Comparison of ENCODE assay signal across 28 mouse cellular contexts in the genomic region with DNA sequence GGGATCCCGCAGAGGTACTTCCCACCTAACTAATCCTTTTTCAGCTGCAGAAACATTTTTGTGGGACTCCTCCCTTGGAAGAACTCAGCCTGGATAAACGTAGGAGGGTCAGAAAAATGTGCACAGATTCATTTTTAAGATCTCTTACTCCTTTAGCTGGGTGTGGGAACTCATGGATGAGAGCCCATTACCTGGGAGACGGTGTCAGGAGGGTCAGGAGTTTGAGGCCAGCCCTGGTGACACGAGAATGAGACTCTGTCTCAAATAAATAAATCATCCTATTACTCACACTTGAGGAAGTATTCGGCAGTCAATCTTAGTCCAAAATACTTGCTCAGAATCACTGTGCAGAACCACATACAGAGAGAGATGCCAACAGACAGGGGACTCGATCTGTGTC. TPM values are rescaled to one million over a fixed set of nuclear protein-coding genes. Genes with fewer than 3 reads are reported as not detected.
DNase-seq lines count a peak whose midpoint lies in the region; ATAC-seq and TF ChIP-seq lines count a peak whose summit lies in the region.
"Had no signal": no experiment of that assay in that cellular context is flagged by ENCODE, and none has a peak within 500 bp of the region (broad histone marks: within the 10 kb centered on the region; RNA-seq: fewer than 3 reads in every experiment).

No protein-coding gene starts in this region.

- H3K36me3 ChIP-seq in lung, postnatal 0 days (ENCODE audit: insufficient read depth, low read length): no peaks in the 10 kb centered on the region
- no peaks in the 10 kb centered on the region for H3K36me3 ChIP-seq in myocyte (ENCODE audit: control insufficient read depth, insufficient read depth)
- H3K36me3 ChIP-seq: embryonic facial prominence, embryonic 13.5 days; embryonic facial prominence, embryonic 15.5 days; forebrain, embryonic 15.5 days; G1E had no signal

- H3K4me1 ChIP-seq in lung, adult 2 months (ENCODE audit: control insufficient read depth, insufficient read depth, low read length): peaks cover 4% of the 10 kb centered on the region; the same call in 1 of the 2 replicates
- no peaks in the 10 kb centered on the region for H3K4me1 ChIP-seq in lung, postnatal 0 days (ENCODE audit: insufficient read depth, low read depth, low read length)

- no peak overlapping the region for H3ac ChIP-seq in myocyte (ENCODE audit: control insufficient read depth, insufficient read length)

- H3K9me3 ChIP-seq in lung, postnatal 0 days (ENCODE audit: low read length): no peaks in the 10 kb centered on the region
- H3K9me3 ChIP-seq: embryonic facial prominence, embryonic 13.5 days; embryonic facial prominence, embryonic 15.5 days; forebrain, embryonic 13.5 days; forebrain, embryonic 15.5 days; G1E had no signal

- TF ChIP-seq CTCF in lung, adult 2 months (IDR thresholded peaks at IDR 0.05; ENCODE audit: insufficient read depth, low read length): no peak
- TF ChIP-seq CTCF in lung, postnatal 0 days (IDR thresholded peaks at IDR 0.05): no peak

- peaks cover 22% of the 10 kb centered on the region for H3K79me2 ChIP-seq in myocyte (ENCODE audit: control insufficient read depth, insufficient read depth)

- no peak for ATAC-seq in lung, postnatal 0 days
- ATAC-seq: CD4-positive, CD25-positive, alpha-beta regulatory T cell, adult 4 months; forebrain, embryonic 13.5 days; forebrain, embryonic 15.5 days had no signal

- H3K27ac ChIP-seq in lung, postnatal 0 days (ENCODE audit: low read length): peak overlapping the region; percentile 89
- H3K27ac ChIP-seq: embryonic facial prominence, embryonic 13.5 days; embryonic facial prominence, embryonic 15.5 days; forebrain, embryonic 13.5 days; forebrain, embryonic 15.5 days had no signal

- TF ChIP-seq POLR2A in lung, adult 2 months (IDR thresholded peaks at IDR 0.05; ENCODE audit: borderline replicate concordance, extremely low read depth, low read depth, low read length): no peak
- no peak for TF ChIP-seq POLR2A in myocyte (IDR thresholded peaks at IDR 0.05; ENCODE audit: insufficient read length, low read depth)

- H3K4me3 ChIP-seq in lung, adult 2 months (replicated peaks; ENCODE audit: extremely low read depth, low read depth, low read length): peak overlapping the region; percentile 19
- peak overlapping the region; percentile 23; the same call in 1 of the 2 replicates for H3K4me3 ChIP-seq in lung, postnatal 0 days (ENCODE audit: low read depth, low read length)
- no peak overlapping the region for H3K4me3 ChIP-seq in myocyte
- H3K4me3 ChIP-seq: embryonic facial prominence, embryonic 13.5 days; embryonic facial prominence, embryonic 15.5 days; forebrain, embryonic 13.5 days; forebrain, embryonic 15.5 days had no signal

- 51% methylated on average over 6 of the region's 6 CpGs for WGBS in lung, adult 2 months
- WGBS in lung, postnatal 0 days: 45% methylated on average over 6 of the region's 6 CpGs

- TF ChIP-seq EP300 in lung, postnatal 0 days (IDR thresholded peaks at IDR 0.05): no peak

- H3K4me2 ChIP-seq in lung, postnatal 0 days (replicated peaks; ENCODE audit: low read depth, low read length): peak overlapping the region; percentile 44
- H3K4me2 ChIP-seq in myocyte (ENCODE audit: low read depth): peak overlapping the region; percentile 46
- H3K4me2 ChIP-seq: embryonic facial prominence, embryonic 13.5 days; embryonic facial prominence, embryonic 15.5 days; forebrain, embryonic 13.5 days; forebrain, embryonic 15.5 days had no signal

- no peak for DNase-seq in lung, adult 2 months
- DNase-seq in lung, adult 18-20 months: no peak
- DNase-seq in lung, postnatal 0 days (ENCODE audit: low spot score): no peak
- DNase-seq in lung, postnatal 4 days: no peak
- DNase-seq in NIH3T3 (ENCODE audit: low read depth): peak; percentile 37
- DNase-seq in heart, adult 9 months (ENCODE audit: low spot score in 2 of 2): no peak
- DNase-seq in thymus, postnatal 36 days: no peak
- DNase-seq: adrenal gland, adult 2 months; adrenal gland, postnatal 10 days; adrenal gland, postnatal 25 days; B cell, adult 2 months; cerebellum, adult 11 months; cerebellum, adult 18-20 months; cerebellum, adult 8-10 months; cerebellum, adult 9-11 months; cerebellum, postnatal 14 days; cerebellum, postnatal 36 days; embryo, embryonic 11 days had no signal

- H3K9ac ChIP-seq in lung, postnatal 0 days (replicated peaks; ENCODE audit: low read depth): 0 out of 2 replicates have a peak overlapping the region, but pooled peaks have one; percentile 34
- H3K9ac ChIP-seq: embryonic facial prominence, embryonic 13.5 days; embryonic facial prominence, embryonic 15.5 days; forebrain, embryonic 13.5 days; forebrain, embryonic 15.5 days had no signal

- no peaks in the 10 kb centered on the region for H3K27me3 ChIP-seq in lung, postnatal 0 days (replicated peaks; ENCODE audit: insufficient read depth, low read length)
- H3K27me3 ChIP-seq in myocyte (ENCODE audit: control insufficient read depth, insufficient read depth, insufficient read length): no peaks in the 10 kb centered on the region

TF ChIP-seq in myocyte, 11 proteins besides CTCF, POLR2A, EP300 and RAD21:
- TF ChIP-seq E2F4 (IDR thresholded peaks at IDR 0.05; ENCODE audit: insufficient read depth): no peak
- no peak for TF ChIP-seq POLR2AphosphoS2 (IDR thresholded peaks at IDR 0.05; ENCODE audit: insufficient read length, low read depth)
- no peak for TF ChIP-seq CEBPB (IDR thresholded peaks at IDR 0.05; ENCODE audit: insufficient read depth, poor library complexity, severe bottlenecking)
- no peak for TF ChIP-seq TCF3 (IDR thresholded peaks at IDR 0.05; ENCODE audit: insufficient read length, low read depth)
- TF ChIP-seq TCF12 (IDR thresholded peaks at IDR 0.05; ENCODE audit: insufficient read depth, poor library complexity, severe bottlenecking): no peak
- no peak for TF ChIP-seq USF1 (IDR thresholded peaks at IDR 0.05; ENCODE audit: low read depth)

RNA-seq across cellular contexts. Expression of gene Gprc5a, which starts 4.4 kb away (rescaled TPM):
- polyA plus RNA-seq in lung, adult 2 months (2012; rRNA removed): 281 and 352 TPM in 2 replicates
- polyA plus RNA-seq in lung, postnatal 0 days (2015; fragmentation: Nextera tagmentation; extraction: Ambion mirVana): 601 and 607 TPM in 2 replicates
- polyA plus RNA-seq in myocyte (2012; fragmentation: generic; extraction: Trizol): 10.8 TPM
- polyA plus RNA-seq: G1E had no signal

RNA-seq across cellular contexts. Expression of gene Gprc5d, which starts 48.2 kb away (rescaled TPM):
- polyA plus RNA-seq in lung, adult 2 months (2012; rRNA removed): 0.17 TPM in 1 of 2 replicates, not detected in the other
- polyA plus RNA-seq in lung, postnatal 0 days (2015; fragmentation: Nextera tagmentation; extraction: Ambion mirVana): not detected in 2 replicates
- polyA plus RNA-seq in myocyte (2012; fragmentation: generic; extraction: Trizol): 0.89 TPM
- polyA plus RNA-seq: adrenal gland, adult 2 months; brain, embryonic 14.5 days; CD4-positive, CD25-positive, alpha-beta regulatory T cell, adult 4 months; embryonic facial prominence, embryonic 11.5 days; embryonic facial prominence, embryonic 13.5 days; forebrain, embryonic 11.5 days; forebrain, embryonic 13.5 days; forebrain, embryonic 15.5 days; G1E had no signal

RNA-seq across cellular contexts. Expression of gene Ddx47, which starts 58.4 kb away (rescaled TPM):
- 35.8 and 55.7 TPM in 2 replicates for polyA plus RNA-seq in lung, adult 2 months (2012; rRNA removed)
- polyA plus RNA-seq in lung, postnatal 0 days (2015; fragmentation: Nextera tagmentation; extraction: Ambion mirVana): 91.6 and 97.1 TPM in 2 replicates
- 53.6 TPM for polyA plus RNA-seq in myocyte (2012; fragmentation: generic; extraction: Trizol)

Comparison
In these comparisons a context has a peak if more than half of its experiments do, and no peak if none do; other contexts are left out.
1. RNA of gene Gprc5a, which starts 4.4 kb away (polyA plus RNA-seq): 601 to 607 TPM in lung, postnatal 0 days and 281 to 352 TPM in lung, adult 2 months; 10.8 TPM in myocyte (single experiment); every median in the first group is over 10 times any median in the second.